Mouse (Mus musculus) adrenal gland, postnatal 36 days (tissue): ENCODE data around the gene Tcp11l2. TPM values are rescaled to one million over a fixed set of nuclear protein-coding genes. Genes with fewer than 3 reads are reported as not detected.

Source experiments
- DNase-seq, 2 experiments: peaks; one replicate each; pipeline ENCODE4 v3.0.0; 2021; ENCODE audit warnings: mixed read lengths in 1 of 2
- long read RNA-seq, 2 experiments: library from polyadenylated mRNA; stranded (forward); transcript quantifications; one replicate each; pipeline ENCODE4 v2.0.0; 2021; ENCODE audit warnings: borderline sequencing depth in 2 of 2
- total RNA-seq, 2 experiments: library from RNA; stranded (reverse); gene quantifications; 2 replicates each; pipeline ENCODE4 v1.2.3; 2021

Tcp11l2 gene
- 10 to 100 TPM; 48.0 to 55.3 TPM for total RNA-seq
- long read RNA-seq, experiment 1, transcript Tcp11l2-201 (10 exons, 2,725 nt) = major isoform, 14 of 18 reads
- long read RNA-seq, experiment 1, partial matches to known transcripts = 2 of 18 reads
- long read RNA-seq, experiment 1, other reads (novel, unspliced or antisense) = 2 of 18 reads
- long read RNA-seq, experiment 2, transcript Tcp11l2-201 (10 exons, 2,725 nt) = major isoform, 10 of 13 reads
- long read RNA-seq, experiment 2, partial matches to known transcripts = 1 of 13 reads
- long read RNA-seq, experiment 2, other reads (novel, unspliced or antisense) = 2 of 13 reads

GRCm38 (mm10) chr10:84576395-84577070, at the start of gene Tcp11l2:
Gene Tcp11l2 (plus strand): TSS chr10:84576626.
- peak; percentile 94 to 96 for DNase-seq

DNA sequence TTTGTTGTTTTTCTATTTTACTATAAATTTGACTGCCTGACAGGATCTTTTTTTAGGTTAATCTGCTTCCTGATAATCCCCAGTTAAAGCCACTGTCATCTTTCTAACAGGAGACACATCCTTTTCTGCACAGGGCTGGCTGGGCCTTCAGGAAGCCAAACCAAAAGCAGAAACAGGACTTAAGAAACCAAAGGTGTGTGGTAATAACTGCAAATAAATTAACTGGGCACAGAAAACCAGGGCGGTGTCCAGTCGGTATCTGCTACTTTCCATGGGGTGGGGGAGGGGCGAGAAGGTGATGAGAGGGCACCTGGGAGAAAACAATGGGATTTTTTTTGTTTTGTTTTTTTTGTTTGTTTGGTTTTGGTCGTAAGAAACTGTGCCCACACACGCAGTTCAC, 49.4 kb upstream of the Tcp11l2 start:
- no peak for DNase-seq

GRCm38 (mm10) chr10:84527631-84528030, 48.8 kb upstream of the Tcp11l2 start:
- DNase-seq = no peak

- DNase-seq = no peak
Observed at GRCm38 (mm10) chr10:84530388-84530787, 46.0 kb upstream of the Tcp11l2 start.

- DNase-seq = no peak
Observed at GRCm38 (mm10) chr10:84531576-84531975, 44.9 kb upstream of the Tcp11l2 start.

DNA sequence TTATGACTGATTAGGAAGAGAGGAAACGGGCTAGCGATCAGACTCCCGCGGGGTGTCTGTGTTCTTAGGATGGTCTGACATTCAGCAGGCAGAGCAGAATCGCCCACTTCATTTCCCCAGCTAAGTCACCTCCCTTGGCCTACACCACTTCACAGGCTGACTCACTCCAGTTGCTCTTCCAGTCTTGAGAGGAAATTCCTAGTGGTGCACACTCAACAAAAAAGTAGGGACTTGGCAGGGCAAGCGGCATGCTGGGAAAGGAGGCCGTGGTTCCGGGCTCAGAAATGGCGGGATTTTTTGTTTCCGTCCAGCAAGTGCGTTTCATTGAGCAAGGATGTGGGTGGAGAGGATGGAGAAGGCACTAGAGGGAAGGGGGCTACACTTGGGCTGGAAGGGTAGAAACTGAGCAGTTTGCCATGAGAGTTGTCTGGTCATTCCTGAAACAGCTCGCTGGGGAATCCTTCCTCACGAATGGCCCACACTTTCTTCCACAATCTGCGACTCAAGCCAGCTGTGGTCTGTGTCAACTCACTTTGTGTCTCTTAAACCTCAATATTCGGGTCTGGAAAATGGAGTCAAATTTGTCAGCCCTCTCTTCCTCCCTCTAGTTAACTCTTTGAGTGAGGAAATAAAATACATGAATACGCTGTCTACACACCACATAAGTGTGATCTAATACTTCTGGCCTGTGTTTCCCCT, 44.1 kb upstream of the Tcp11l2 start:
- peak; percentile 50 to 59 for DNase-seq

GRCm38 (mm10) chr10:84532911-84533882, 43.2 kb upstream of the Tcp11l2 start:
- peak; percentile 64 to 73 for DNase-seq

DNA sequence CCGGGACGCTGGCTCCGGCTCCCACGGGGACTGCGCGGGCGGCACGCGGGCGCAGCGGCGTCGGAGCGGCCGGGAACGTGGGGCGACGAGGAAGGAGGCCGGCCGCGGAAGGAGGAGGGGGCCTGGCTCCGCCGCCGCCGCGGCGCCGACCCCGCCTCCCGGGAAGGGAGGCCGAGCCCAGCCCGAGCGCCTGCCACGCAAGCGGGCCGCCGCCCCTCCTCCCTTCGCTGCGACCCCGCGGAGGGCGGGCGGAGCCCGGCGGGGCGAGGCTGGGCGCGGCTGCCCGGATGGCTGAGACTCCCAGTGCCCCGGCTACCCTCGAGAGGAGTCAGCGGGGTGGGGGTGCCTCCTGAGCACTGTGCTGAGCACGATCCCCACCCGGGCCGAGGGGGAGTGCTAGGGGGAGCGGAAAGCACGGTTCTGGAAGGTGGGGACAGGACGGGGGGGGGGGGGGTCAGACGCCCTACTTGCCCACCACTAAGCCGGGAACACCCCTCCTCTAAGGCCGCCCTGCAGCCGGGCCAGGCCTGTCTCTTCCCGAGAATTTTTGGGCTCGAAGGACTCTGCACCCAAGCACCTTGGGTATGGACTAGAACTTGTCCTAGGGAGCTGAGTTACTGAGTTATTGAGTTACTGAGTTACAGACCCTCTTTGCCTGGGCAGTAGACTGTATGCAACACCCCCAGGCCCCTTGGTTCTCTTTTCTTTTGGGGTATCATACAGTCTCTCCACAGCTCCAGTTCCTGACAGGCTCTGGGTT, 42.3 kb upstream of the Tcp11l2 start, which contains the start of gene Ckap4:
Gene Ckap4 (minus strand): TSS at position 151 of the 760 bp plus-strand sequence.
- peak; percentile 79 to 89 for DNase-seq

DNA sequence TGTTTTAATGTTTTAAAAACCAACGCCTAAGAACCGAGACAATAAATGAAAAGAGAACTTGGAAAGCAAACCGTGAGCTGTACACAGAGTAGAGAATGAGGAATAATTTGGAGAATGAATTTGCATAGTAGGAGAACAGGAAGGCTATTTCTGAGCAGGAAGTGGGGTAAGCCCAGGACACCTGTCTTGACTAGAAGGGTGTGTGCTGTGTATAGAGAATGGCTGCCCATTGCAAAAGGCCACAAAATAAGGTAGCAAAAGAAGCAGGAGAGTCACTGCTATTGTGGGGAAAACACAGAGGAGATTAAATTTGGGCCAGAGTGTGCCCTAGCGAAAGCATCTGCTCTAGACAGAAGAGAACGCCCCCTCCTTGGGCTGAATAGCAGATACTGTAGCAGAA, 41.0 kb upstream of the Tcp11l2 start:
- no peak for DNase-seq

GRCm38 (mm10) chr10:84535859-84536258, 40.6 kb upstream of the Tcp11l2 start:
- DNase-seq = peak; percentile 55 to 72

DNA sequence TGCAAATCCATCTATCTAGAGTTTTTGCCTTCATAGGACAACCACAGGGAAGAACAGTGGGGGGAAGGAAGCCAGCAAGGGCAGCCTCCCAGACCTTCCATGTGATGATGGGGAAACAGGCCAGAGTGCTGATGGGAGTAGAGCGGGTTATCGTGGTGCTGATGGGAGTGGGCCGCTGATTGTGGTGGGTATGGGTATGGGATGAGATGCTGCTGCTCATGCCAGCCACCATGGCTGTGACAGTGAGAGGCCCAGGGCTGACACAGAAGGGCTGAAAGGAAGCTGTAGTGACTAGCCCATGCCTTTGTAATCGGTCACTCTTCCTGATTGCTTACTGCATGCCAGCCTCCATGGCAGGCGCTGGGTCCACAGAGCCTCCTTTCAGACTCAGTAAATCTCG, 36.8 kb upstream of the Tcp11l2 start:
- no peak for DNase-seq

DNA sequence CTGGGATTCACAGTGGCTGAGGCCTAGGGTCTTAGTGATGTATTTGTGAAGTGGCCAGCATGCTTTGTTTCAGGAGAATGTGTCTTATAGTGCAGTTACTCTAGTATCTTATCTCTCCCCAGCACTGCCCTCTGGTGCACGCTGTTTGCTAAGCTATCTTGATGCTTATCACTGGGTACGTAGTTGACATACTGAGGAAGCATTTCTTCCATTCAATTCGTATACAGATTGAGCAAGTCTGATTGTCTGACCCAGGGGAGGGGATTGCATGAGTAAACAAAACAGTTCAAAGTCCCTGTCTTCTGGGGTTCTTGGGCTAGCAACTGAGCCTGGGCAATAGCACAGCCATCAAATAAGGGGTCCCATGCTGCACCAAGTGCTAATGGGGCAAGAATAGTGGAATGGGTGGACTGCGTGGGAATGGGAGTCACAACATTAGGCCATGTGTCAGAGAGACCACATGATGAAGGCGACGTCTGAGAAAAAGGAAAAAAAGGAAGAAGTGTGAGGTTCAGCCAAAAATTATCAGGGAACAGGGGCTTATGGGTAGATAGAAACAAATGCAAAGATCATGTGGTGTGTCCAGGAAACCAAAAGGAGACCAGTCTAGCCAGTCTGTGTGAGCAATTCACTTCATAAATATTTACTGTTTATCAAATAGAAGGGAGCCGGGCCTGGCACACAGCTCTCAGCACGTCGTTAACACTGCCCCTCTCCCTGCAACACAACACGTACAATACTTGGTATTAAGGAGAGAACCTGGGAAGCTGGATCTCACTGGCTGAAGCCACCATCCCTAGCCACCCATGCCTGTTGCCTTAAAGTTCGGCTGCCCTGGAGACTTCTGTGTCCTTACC, 33.4 kb upstream of the Tcp11l2 start:
- peak in 1 of 2 experiments; percentile 21 for DNase-seq

GRCm38 (mm10) chr10:84544841-84545610, 31.4 kb upstream of the Tcp11l2 start:
- DNase-seq = peak; percentile 63 to 71

GRCm38 (mm10) chr10:84549146-84549919, 27.1 kb upstream of the Tcp11l2 start:
- no peak for DNase-seq

DNA sequence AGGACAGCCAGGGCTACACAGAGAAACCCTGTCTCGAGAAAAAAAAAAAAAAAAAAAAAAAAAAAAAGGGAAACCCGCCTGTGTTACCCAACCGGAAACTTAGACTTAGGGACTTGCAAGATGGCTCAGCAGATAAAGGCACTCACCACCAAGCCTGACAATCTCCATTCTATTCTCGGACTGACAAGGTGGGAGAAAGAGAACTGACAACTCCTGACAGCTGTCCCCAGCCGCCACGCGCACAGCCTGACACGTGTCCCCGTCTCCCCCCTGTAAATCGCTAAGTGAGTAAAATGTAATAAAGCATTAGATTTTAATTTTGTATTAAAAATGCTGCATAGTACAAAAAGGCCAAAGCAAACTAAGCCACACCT, 26.5 kb upstream of the Tcp11l2 start:
- no peak for DNase-seq

GRCm38 (mm10) chr10:84551846-84552245, 24.6 kb upstream of the Tcp11l2 start:
- DNase-seq = no peak

DNA sequence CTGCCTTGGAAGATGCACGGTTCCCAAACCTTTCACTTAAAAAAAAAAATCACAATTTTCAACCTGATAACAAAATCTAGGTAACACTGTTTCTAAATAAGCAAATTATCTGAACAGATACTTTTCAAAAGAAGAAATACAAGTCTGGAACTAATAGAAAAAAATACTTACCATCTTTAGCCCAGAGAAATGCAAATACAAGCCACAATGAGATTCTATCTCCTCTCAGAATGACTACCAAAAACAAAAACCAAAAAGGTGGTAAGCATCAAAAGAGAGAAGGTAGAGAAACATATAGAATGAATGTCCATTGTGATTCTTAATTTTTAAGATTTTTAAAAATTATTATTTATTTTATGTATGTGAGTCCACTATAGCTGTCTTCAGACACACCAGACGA, 23.9 kb upstream of the Tcp11l2 start:
- DNase-seq = no peak

DNA sequence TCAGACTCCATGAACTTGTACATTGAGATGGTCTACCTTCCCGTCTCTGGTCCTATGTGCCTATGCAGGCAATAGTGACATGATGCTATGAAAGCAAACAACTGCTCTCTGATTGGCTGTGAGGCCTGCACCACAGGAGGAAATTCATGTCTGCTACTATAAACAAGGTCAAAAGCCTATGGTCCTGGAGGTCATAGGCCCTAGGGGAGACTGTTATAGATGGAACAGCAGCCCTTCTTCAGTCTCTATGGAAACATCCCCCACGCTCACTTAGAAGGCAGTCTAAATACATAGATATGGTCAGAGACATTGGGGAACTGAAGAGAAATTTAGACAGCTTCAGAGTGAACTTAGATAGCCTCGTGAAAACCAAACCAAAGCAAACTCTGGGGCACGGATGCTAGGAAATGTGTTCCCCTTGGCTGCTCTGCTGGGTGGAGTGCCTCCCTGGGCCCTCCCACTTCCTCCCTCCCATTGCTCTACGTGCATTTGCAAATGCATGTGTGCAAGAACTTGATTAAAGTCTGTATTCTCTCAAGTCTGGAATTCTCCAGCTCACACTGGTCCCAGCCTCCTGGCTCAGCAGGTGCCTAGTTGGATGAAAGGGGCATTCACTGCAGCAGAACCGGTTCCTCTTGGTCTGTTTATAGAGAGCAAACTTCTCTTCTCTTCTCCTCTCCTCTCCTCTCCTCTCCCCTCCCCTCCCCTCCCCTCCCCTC, 22.0 kb upstream of the Tcp11l2 start:
- no peak for DNase-seq
